10 mouse cellular contexts compared by ENCODE assay signal in the genomic region with DNA sequence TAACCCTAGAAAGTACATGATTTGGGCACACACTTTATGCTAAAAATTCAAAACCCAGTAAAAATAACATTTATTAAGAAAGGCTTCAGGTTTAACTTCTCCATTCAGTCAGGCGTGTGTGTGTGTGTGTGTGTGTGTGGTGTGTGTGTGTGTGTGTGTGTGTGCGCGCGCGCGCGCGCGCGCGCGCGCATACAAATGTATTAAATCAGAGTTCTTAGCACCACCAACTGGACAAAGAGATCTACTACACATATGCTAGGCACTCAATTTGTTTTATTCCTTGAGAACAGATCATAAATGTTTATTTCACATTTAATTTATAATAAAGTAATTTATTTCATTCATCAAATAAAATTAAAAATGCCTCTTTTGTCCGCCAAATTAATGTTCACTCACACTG. TPM values are rescaled to one million over a fixed set of nuclear protein-coding genes. Genes with fewer than 3 reads are reported as not detected.
A peak's percentile ranks its signal among the peaks of the same experiment; 100 is the strongest.
DNase-seq lines count a peak whose midpoint lies in the region; ATAC-seq and TF ChIP-seq lines count a peak whose summit lies in the region.
"Had no signal": no experiment of that assay in that cellular context is flagged by ENCODE, and none has a peak within 500 bp of the region (broad histone marks: within the 10 kb centered on the region; RNA-seq: fewer than 3 reads in every experiment).

No protein-coding gene starts in this region.

- no peak overlapping the region for H3K27ac ChIP-seq in embryonic facial prominence, embryonic 11.5 days (replicated peaks; ENCODE audit: low read depth, low read length)
- H3K27ac ChIP-seq in embryonic facial prominence, embryonic 10.5 days (replicated peaks) = no peak overlapping the region
- no peak overlapping the region for H3K27ac ChIP-seq in left cerebral cortex, adult 2 months
- no peak overlapping the region for H3K27ac ChIP-seq in forebrain, embryonic 10.5 days
- H3K27ac ChIP-seq: limb, embryonic 12.5 days had no signal

- no peak overlapping the region for H3K4me2 ChIP-seq in embryonic facial prominence, embryonic 11.5 days (ENCODE audit: low read depth, low read length)
- H3K4me2 ChIP-seq: limb, embryonic 12.5 days had no signal

- no peaks in the 10 kb centered on the region for H3K4me1 ChIP-seq in embryonic facial prominence, embryonic 11.5 days (ENCODE audit: control insufficient read depth, insufficient read depth, low read length)
- H3K4me1 ChIP-seq in embryonic facial prominence, embryonic 10.5 days = no peaks in the 10 kb centered on the region
- H3K4me1 ChIP-seq in forebrain, embryonic 10.5 days = peaks cover 11% of the 10 kb centered on the region

- no peak overlapping the region for H3K4me3 ChIP-seq in embryonic facial prominence, embryonic 11.5 days (ENCODE audit: low read depth, low read length)
- H3K4me3 ChIP-seq in embryonic facial prominence, embryonic 10.5 days = no peak overlapping the region
- H3K4me3 ChIP-seq in left cerebral cortex, adult 2 months = no peak overlapping the region
- H3K4me3 ChIP-seq in forebrain, embryonic 10.5 days = no peak overlapping the region
- H3K4me3 ChIP-seq: limb, embryonic 12.5 days had no signal

- WGBS in embryonic facial prominence, embryonic 11.5 days = 83% methylated on average over 14 of the region's 14 CpGs
- WGBS in embryonic facial prominence, embryonic 10.5 days = 91% methylated on average over 14 of the region's 14 CpGs
- 77% methylated on average over 14 of the region's 14 CpGs for WGBS in forebrain, embryonic 10.5 days

- intact Hi-C loops in left cerebral cortex, adult 2 months (cut with DNase I) = loop anchor here (1.0 to 5.0 kb wide), 3 partner anchors 211 to 742 kb away; no protein-coding TSS in a partner anchor
- intact Hi-C loops in left cerebral cortex, postnatal 36 days (cut with DNase I) = loop anchor here (5.0 kb wide), 4 partner anchors 196 to 741 kb away; a partner anchor contains a TSS

- no peak overlapping the region for H3K9ac ChIP-seq in embryonic facial prominence, embryonic 11.5 days (replicated peaks; ENCODE audit: low read length)
- H3K9ac ChIP-seq: limb, embryonic 12.5 days had no signal

- TF ChIP-seq CTCF in left cerebral cortex, adult 2 months (IDR thresholded peaks at IDR 0.05) = peak; percentile 64

- ATAC-seq in embryonic facial prominence, embryonic 11.5 days (replicated peaks; ENCODE audit: insufficient number of reproducible peaks, low FRiP score, low TSS enrichment, low read depth) = no peak

- H3K9me3 ChIP-seq in embryonic facial prominence, embryonic 11.5 days (replicated peaks; ENCODE audit: control insufficient read depth, low read length) = no peaks in the 10 kb centered on the region
- no peaks in the 10 kb centered on the region for H3K9me3 ChIP-seq in embryonic facial prominence, embryonic 10.5 days
- H3K9me3 ChIP-seq in forebrain, embryonic 10.5 days = no peaks in the 10 kb centered on the region; the same call in 1 of the 2 replicates
- H3K9me3 ChIP-seq: limb, embryonic 12.5 days had no signal

- H3K36me3 ChIP-seq in embryonic facial prominence, embryonic 11.5 days (replicated peaks; ENCODE audit: control insufficient read depth, insufficient read depth, low read depth, low read length) = no peaks in the 10 kb centered on the region
- H3K36me3 ChIP-seq in embryonic facial prominence, embryonic 10.5 days (replicated peaks) = peaks cover 6% of the 10 kb centered on the region
- H3K36me3 ChIP-seq in forebrain, embryonic 10.5 days (replicated peaks) = peaks cover 10% of the 10 kb centered on the region
- H3K36me3 ChIP-seq: limb, embryonic 12.5 days had no signal

- H3K27me3 ChIP-seq in embryonic facial prominence, embryonic 11.5 days (ENCODE audit: control insufficient read depth, insufficient read depth, low read length) = no peaks in the 10 kb centered on the region
- no peaks in the 10 kb centered on the region for H3K27me3 ChIP-seq in embryonic facial prominence, embryonic 10.5 days (replicated peaks; ENCODE audit: low read depth, poor library complexity, severe bottlenecking)
- no peaks in the 10 kb centered on the region for H3K27me3 ChIP-seq in forebrain, embryonic 10.5 days (ENCODE audit: poor library complexity, severe bottlenecking)
- H3K27me3 ChIP-seq: limb, embryonic 12.5 days had no signal

- peak; percentile 40 for DNase-seq in embryonic facial prominence, embryonic 11.5 days (ENCODE audit: low spot score)
- DNase-seq in embryonic facial prominence, embryonic 10.5 days (ENCODE audit: low spot score) = no peak
- no peak for DNase-seq in left cerebral cortex, adult 2 months (ENCODE audit: extremely low spot score in 1 of 2, low spot score in 2 of 2)
- no peak for DNase-seq in left cerebral cortex, postnatal 36 days (ENCODE audit: low spot score in 2 of 2)
- peak; percentile 58 for DNase-seq in CD4-positive helper T cell, adult 2 months (ENCODE audit: low read depth, low spot score)
- DNase-seq in embryo, embryonic 11.5 days (ENCODE audit: low read depth, low spot score) = peak; percentile 9
- no peak for DNase-seq in spleen, adult 12 weeks (ENCODE audit: low spot score)
- no peak for DNase-seq in forebrain, embryonic 10.5 days (ENCODE audit: extremely low spot score, low spot score)
- DNase-seq: cerebellum, adult 8-10 months had no signal

RNA-seq across cellular contexts. Expression of a gene that starts 45.5 kb away (rescaled TPM):
- polyA plus RNA-seq in embryonic facial prominence, embryonic 11.5 days (2014; fragmentation: Nextera tagmentation; extraction: Ambion mirVana) = 24.4 and 27.3 TPM in 2 replicates
- polyA plus RNA-seq in embryonic facial prominence, embryonic 10.5 days (2016; fragmentation: Nextera tagmentation; extraction: Ambion mirVana) = 20.8 and 21.6 TPM in 2 replicates
- total RNA-seq in left cerebral cortex, adult 2 months (2021) = under 1 TPM; 0.26 to 0.34 TPM
- under 1 TPM; 0.32 to 0.41 TPM for total RNA-seq in left cerebral cortex, postnatal 36 days (2021)
- 24.9 and 25.0 TPM in 2 replicates for polyA plus RNA-seq in forebrain, embryonic 10.5 days (2016; fragmentation: Nextera tagmentation; extraction: Ambion mirVana)

RNA-seq across cellular contexts. Expression of a gene that starts 45.6 kb away (rescaled TPM):
- polyA plus RNA-seq in embryonic facial prominence, embryonic 11.5 days (2014; fragmentation: Nextera tagmentation; extraction: Ambion mirVana) = 83.1 and 83.5 TPM in 2 replicates
- 81.1 and 84.4 TPM in 2 replicates for polyA plus RNA-seq in embryonic facial prominence, embryonic 10.5 days (2016; fragmentation: Nextera tagmentation; extraction: Ambion mirVana)
- 10 to 100 TPM; 24.6 to 26.4 TPM for total RNA-seq in left cerebral cortex, adult 2 months (2021)
- 10 to 100 TPM; 19.5 to 29.9 TPM for total RNA-seq in left cerebral cortex, postnatal 36 days (2021)
- 90.5 and 95.6 TPM in 2 replicates for polyA plus RNA-seq in forebrain, embryonic 10.5 days (2016; fragmentation: Nextera tagmentation; extraction: Ambion mirVana)

Comparison
In these comparisons a context has a peak if more than half of its experiments do, and no peak if none do; other contexts are left out.
1. DNase-seq: peak in embryonic facial prominence, embryonic 11.5 days (single experiment), CD4-positive helper T cell, adult 2 months (single experiment) and embryo, embryonic 11.5 days (single experiment); none in embryonic facial prominence, embryonic 10.5 days (single experiment), left cerebral cortex, adult 2 months (0 of 2), left cerebral cortex, postnatal 36 days (0 of 2), spleen, adult 12 weeks (single experiment) and forebrain, embryonic 10.5 days (single experiment).